8 mouse cellular contexts compared by ENCODE assay signal in genomic region chr7:80132541-80132940, GRCm38 (mm10). TPM values are rescaled to one million over a fixed set of nuclear protein-coding genes. Genes with fewer than 3 reads are reported as not detected.
DNase-seq lines count a peak whose midpoint lies in the region; ATAC-seq and TF ChIP-seq lines count a peak whose summit lies in the region.
"Had no signal": no experiment of that assay in that cellular context is flagged by ENCODE, and none has a peak within 500 bp of the region (broad histone marks: within the 10 kb centered on the region; RNA-seq: fewer than 3 reads in every experiment).

No protein-coding gene starts in this region.

- peaks cover 23% of the 10 kb centered on the region for H3K4me1 ChIP-seq in kidney, adult 2 months (ENCODE audit: control insufficient read depth, insufficient read depth, low read length)
- peaks cover 14% of the 10 kb centered on the region for H3K4me1 ChIP-seq in kidney, embryonic 15.5 days
- peaks cover 0 to 18% of the 10 kb centered on the region in 2 experiments; a peak in 2 of 4 replicates for H3K4me1 ChIP-seq in CH12.LX (ENCODE audit: control insufficient read depth in 1 of 2, insufficient read depth in 2 of 2)
- peaks cover 16% of the 10 kb centered on the region for H3K4me1 ChIP-seq in embryonic fibroblast, embryonic 13.5 days (ENCODE audit: control insufficient read depth, insufficient read depth, low read length)

- H3K4me3 ChIP-seq in kidney, adult 2 months (ENCODE audit: insufficient read depth, low read depth, low read length), result no peak overlapping the region
- H3K4me3 ChIP-seq in kidney, embryonic 15.5 days (replicated peaks), result no peak overlapping the region
- H3K4me3 ChIP-seq in CH12.LX (replicated peaks in 1 of 3; ENCODE audit: low read depth in 2 of 3, low read length in 2 of 3, poor library complexity in 1 of 3), result no peak overlapping the region
- no peak overlapping the region for H3K4me3 ChIP-seq in embryonic fibroblast, embryonic 13.5 days (ENCODE audit: insufficient read depth, low read length)
- H3K4me3 ChIP-seq: hindbrain, embryonic 15.5 days had no signal

- in situ Hi-C loops in CH12.LX (cut with MboI; ENCODE audit: low pct_ligation_motif_present, low pct_unique_long_range_greater_than_20kb, low sequenced_read_pairs), result loop anchor here (25.0 kb wide), 1 partner anchor 455 kb away; no protein-coding TSS in a partner anchor

- 0 out of 2 replicates have a peak, but pooled peaks cover 2% of the 10 kb centered on the region for H3K9me3 ChIP-seq in kidney, embryonic 15.5 days (replicated peaks)
- peaks cover 12% of the 10 kb centered on the region for H3K9me3 ChIP-seq in CH12.LX (replicated peaks; ENCODE audit: low read length)
- H3K9me3 ChIP-seq: hindbrain, embryonic 15.5 days had no signal

- no peak for ATAC-seq in kidney, embryonic 15.5 days (replicated peaks; ENCODE audit: low FRiP score)

- no peaks in the 10 kb centered on the region for H3K27me3 ChIP-seq in kidney, adult 2 months (replicated peaks; ENCODE audit: control insufficient read depth, insufficient read depth, low read length)
- H3K27me3 ChIP-seq in kidney, embryonic 15.5 days, result no peaks in the 10 kb centered on the region
- no peaks in the 10 kb centered on the region for H3K27me3 ChIP-seq in CH12.LX (replicated peaks)
- H3K27me3 ChIP-seq: hindbrain, embryonic 15.5 days had no signal

- no peak overlapping the region for H3K9ac ChIP-seq in kidney, embryonic 15.5 days
- no peak overlapping the region for H3K9ac ChIP-seq in CH12.LX (ENCODE audit: insufficient read depth, low read depth)
- H3K9ac ChIP-seq: hindbrain, embryonic 15.5 days had no signal

- no peak overlapping the region for H3K4me2 ChIP-seq in kidney, embryonic 15.5 days
- no peak overlapping the region for H3K4me2 ChIP-seq in CH12.LX (ENCODE audit: insufficient read depth, low read depth, poor library complexity, severe bottlenecking)
- H3K4me2 ChIP-seq: hindbrain, embryonic 15.5 days had no signal

- peak; percentile 69 for DNase-seq in kidney, adult 2 months
- peak; percentile 89 for DNase-seq in CH12.LX (ENCODE audit: extremely low read depth)
- DNase-seq in R1 (ENCODE audit: low read depth, low spot score), result peak; percentile 86
- peak; percentile 38 to 41 for DNase-seq in lung, adult 18-20 months
- peak; percentile 50 to 69 for DNase-seq in spleen, postnatal 14 days (ENCODE audit: low spot score in 2 of 2)

- TF ChIP-seq EP300 in CH12.LX (IDR thresholded peaks at IDR 0.05; ENCODE audit: low read length), result peak; percentile 20; the same call in 1 of the 2 replicates

- H3K36me3 ChIP-seq in kidney, adult 2 months (ENCODE audit: control insufficient read depth, insufficient read depth, low read length), result no peaks in the 10 kb centered on the region
- H3K36me3 ChIP-seq in kidney, embryonic 15.5 days, result no peaks in the 10 kb centered on the region
- no peaks in the 10 kb centered on the region for H3K36me3 ChIP-seq in CH12.LX (replicated peaks in 1 of 2; ENCODE audit: control insufficient read depth in 1 of 2, insufficient read depth in 1 of 2, low read length in 1 of 2)
- H3K36me3 ChIP-seq: hindbrain, embryonic 15.5 days had no signal

- dilution Hi-C loops in CH12.LX (cut with MboI; ENCODE audit: extremely low pct_ligation_motif_present, extremely low pct_unique_long_range_greater_than_20kb, low sequenced_read_pairs), result no loop called here

- no peak overlapping the region for H3K27ac ChIP-seq in kidney, adult 2 months (ENCODE audit: insufficient read depth, low read depth, low read length)
- H3K27ac ChIP-seq in kidney, embryonic 15.5 days, result no peak overlapping the region
- H3K27ac ChIP-seq in CH12.LX (ENCODE audit: insufficient read depth, low read depth), result no peak overlapping the region
- no peak overlapping the region for H3K27ac ChIP-seq in embryonic fibroblast, embryonic 13.5 days (ENCODE audit: insufficient read depth, low read length)
- H3K27ac ChIP-seq: hindbrain, embryonic 15.5 days had no signal

- no peak for TF ChIP-seq POLR2A in kidney, adult 2 months (IDR thresholded peaks at IDR 0.05; ENCODE audit: low read depth, low read length)
- TF ChIP-seq POLR2A in CH12.LX (IDR thresholded peaks at IDR 0.05; ENCODE audit: low read depth, low read length), result no peak
- no peak for TF ChIP-seq POLR2A in embryonic fibroblast, embryonic 13.5 days (IDR thresholded peaks at IDR 0.05; ENCODE audit: low read depth, low read length)

- no peaks in the 10 kb centered on the region for H3K79me2 ChIP-seq in CH12.LX (replicated peaks; ENCODE audit: control insufficient read depth, extremely low read depth, insufficient read depth, poor library complexity, severe bottlenecking)

- TF ChIP-seq RAD21 in CH12.LX (IDR thresholded peaks at IDR 0.05; ENCODE audit: low read depth, low read length), result peak; percentile 80

- TF ChIP-seq CTCF in kidney, adult 2 months (conservative IDR thresholded peaks at IDR 0.05; ENCODE audit: insufficient read depth, insufficient read length, low read depth, low read length), result peak; percentile 75
- peak; percentile 48 to 90; a peak in 3 of 4 replicates for TF ChIP-seq CTCF in CH12.LX (conservative IDR thresholded peaks at IDR 0.05 in 1 of 2, IDR thresholded peaks at IDR 0.05 in 1 of 2; ENCODE audit: low read depth in 2 of 2, low read length in 2 of 2)
- peak; percentile 32; the same call in 1 of the 2 replicates for TF ChIP-seq CTCF in embryonic fibroblast, embryonic 13.5 days (IDR thresholded peaks at IDR 0.05; ENCODE audit: borderline replicate concordance, insufficient read depth, low read length)

- whole genome bisulfite sequencing in kidney, adult 2 months, result 54% methylated on average over 9 of the region's 9 CpGs
- 55% methylated on average over 9 of the region's 9 CpGs for WGBS in kidney, embryonic 15.5 days

TF ChIP-seq in CH12.LX, 34 proteins besides CTCF, POLR2A, EP300 and RAD21:
- TF ChIP-seq TCF12 (IDR thresholded peaks at IDR 0.05; ENCODE audit: low read depth, low read length) (peak; percentile 57), HCFC1 (IDR thresholded peaks at IDR 0.05; ENCODE audit: low read depth, low read length) (no peak), SMC3 (IDR thresholded peaks at IDR 0.05; ENCODE audit: low read depth, low read length) (peak; percentile 89), MAX (IDR thresholded peaks at IDR 0.05; ENCODE audit: low read length) (peak; percentile 52; the same call in 1 of the 2 replicates), MYC (IDR thresholded peaks at IDR 0.05; ENCODE audit: low read depth, low read length) (no peak), ZC3H11A (IDR thresholded peaks at IDR 0.05; ENCODE audit: low read depth, low read length) (peak; percentile 42), MAZ (IDR thresholded peaks at IDR 0.05; ENCODE audit: low read depth, low read length) (peak; percentile 55; the same call in 1 of the 2 replicates), ETS1 (conservative IDR thresholded peaks at IDR 0.05; ENCODE audit: low read depth, low read length) (peak; percentile 68), IRF4 (IDR thresholded peaks at IDR 0.05; ENCODE audit: low read depth, low read length) (peak; percentile 46; the same call in 1 of the 2 replicates), ELF1 (IDR thresholded peaks at IDR 0.05; ENCODE audit: low read depth, low read length) (0 out of 2 replicates have a peak, but pooled peaks have one; percentile 29), NELFE (IDR thresholded peaks at IDR 0.05; ENCODE audit: low read depth, low read length) (peak; percentile 58; the same call in 1 of the 2 replicates), SIN3A (IDR thresholded peaks at IDR 0.05; ENCODE audit: low read length) (0 out of 2 replicates have a peak, but pooled peaks have one; percentile 64), BHLHE40 (IDR thresholded peaks at IDR 0.05; ENCODE audit: low read depth, low read length) (0 out of 2 replicates have a peak, but pooled peaks have one; percentile 46), JUND (conservative IDR thresholded peaks at IDR 0.05; ENCODE audit: low read depth, low read length) (no peak), MXI1 (IDR thresholded peaks at IDR 0.05; ENCODE audit: low read depth, low read length) (peak; percentile 59), GABPA (IDR thresholded peaks at IDR 0.05; ENCODE audit: insufficient replicate concordance, low read depth, low read length) (no peak), USF1 (IDR thresholded peaks at IDR 0.05; ENCODE audit: low read depth, low read length) (no peak)

RNA-seq across cellular contexts. Expression of gene Idh2, which starts 17.3 kb away (rescaled TPM):
- polyA plus RNA-seq in kidney, adult 2 months (2012; rRNA removed), result 651 and 688 TPM in 2 replicates
- polyA plus RNA-seq in kidney, embryonic 15.5 days (2015; fragmentation: Nextera tagmentation; extraction: Ambion mirVana), result 633 and 674 TPM in 2 replicates
- 71.1 and 96.4 TPM in 2 replicates for total RNA-seq in CH12.LX (2012; rRNA removed)
- 20.8 and 21.5 TPM in 2 replicates for total RNA-seq in CH12.LX (2014; rRNA removed)
- 13.6 and 21.1 TPM in 2 replicates for polyA plus RNA-seq in CH12.LX (2012; ENCODE audit: insufficient read length, low read depth)
- 84.2 and 116 TPM in 2 replicates for polyA plus RNA-seq in embryonic fibroblast, embryonic 13.5 days (2011; ENCODE audit: insufficient read length, low read depth, missing spikeins)

RNA-seq across cellular contexts. Expression of gene Sema4b, which starts 54.1 kb away (rescaled TPM):
- 24.4 and 26.3 TPM in 2 replicates for polyA plus RNA-seq in kidney, adult 2 months (2012; rRNA removed)
- polyA plus RNA-seq in kidney, embryonic 15.5 days (2015; fragmentation: Nextera tagmentation; extraction: Ambion mirVana), result 17.1 and 21.9 TPM in 2 replicates
- total RNA-seq in CH12.LX (2012; rRNA removed) (8.6 and 9.4 TPM in 2 replicates), CH12.LX (2014; rRNA removed) (1.3 and 1.5 TPM in 2 replicates)
- 5.2 and 6.7 TPM in 2 replicates for polyA plus RNA-seq in CH12.LX (2012; ENCODE audit: insufficient read length, low read depth)
- 6.4 and 8.0 TPM in 2 replicates for polyA plus RNA-seq in embryonic fibroblast, embryonic 13.5 days (2011; ENCODE audit: insufficient read length, low read depth, missing spikeins)
